In genomic region chr4:23787417-23788204, GRCm38 (mm10) we compare ENCODE assay signal across 14 mouse cellular contexts.
DNase-seq lines count a peak whose midpoint lies in the region; ATAC-seq and TF ChIP-seq lines count a peak whose summit lies in the region.
"Had no signal": no experiment of that assay in that cellular context is flagged by ENCODE, and none has a peak within 500 bp of the region (broad histone marks: within the 10 kb centered on the region; RNA-seq: fewer than 3 reads in every experiment).

No protein-coding gene starts in this region.

- H3K4me2 ChIP-seq in hindbrain, embryonic 12.5 days (replicated peaks): peak overlapping the region; percentile 13; the same call in 1 of the 2 replicates
- H3K4me2 ChIP-seq in midbrain, embryonic 15.5 days: no peak overlapping the region
- no peak overlapping the region for H3K4me2 ChIP-seq in intestine, postnatal 0 days (replicated peaks; ENCODE audit: low read depth)
- H3K4me2 ChIP-seq: limb, embryonic 13.5 days had no signal

- peak; percentile 99 for ATAC-seq in hindbrain, embryonic 12.5 days (ENCODE audit: low FRiP score)
- peak; percentile 97 for ATAC-seq in midbrain, embryonic 15.5 days (replicated peaks)
- no peak for ATAC-seq in intestine, postnatal 0 days
- no peak for ATAC-seq in frontal cortex, adult (ENCODE audit: low TSS enrichment)

- H3K9ac ChIP-seq in hindbrain, embryonic 12.5 days: no peak overlapping the region
- H3K9ac ChIP-seq in midbrain, embryonic 15.5 days: no peak overlapping the region
- no peak overlapping the region for H3K9ac ChIP-seq in intestine, postnatal 0 days (ENCODE audit: low read depth, low read length)
- H3K9ac ChIP-seq: limb, embryonic 13.5 days had no signal

- TF ChIP-seq CTCF in intestine, postnatal 0 days (IDR thresholded peaks at IDR 0.05; ENCODE audit: low read depth): no peak

- H3K36me3 ChIP-seq in hindbrain, embryonic 12.5 days: no peaks in the 10 kb centered on the region
- H3K36me3 ChIP-seq in midbrain, embryonic 15.5 days (replicated peaks): no peaks in the 10 kb centered on the region
- H3K36me3 ChIP-seq in intestine, postnatal 0 days (ENCODE audit: control insufficient read depth, insufficient read depth): no peaks in the 10 kb centered on the region
- H3K36me3 ChIP-seq: limb, embryonic 13.5 days had no signal

- H3K27me3 ChIP-seq in hindbrain, embryonic 12.5 days: no peaks in the 10 kb centered on the region
- H3K27me3 ChIP-seq in midbrain, embryonic 15.5 days (replicated peaks): no peaks in the 10 kb centered on the region
- H3K27me3 ChIP-seq in intestine, postnatal 0 days (replicated peaks; ENCODE audit: control insufficient read depth, insufficient read depth, low read length): no peaks in the 10 kb centered on the region
- H3K27me3 ChIP-seq: limb, embryonic 13.5 days had no signal

- 30% methylated on average over 4 of the region's 4 CpGs for WGBS in hindbrain, embryonic 12.5 days
- WGBS in midbrain, embryonic 15.5 days: 10% methylated on average over 4 of the region's 4 CpGs
- 79% methylated on average over 4 of the region's 4 CpGs for WGBS in intestine, postnatal 0 days

- no peaks in the 10 kb centered on the region for H3K9me3 ChIP-seq in hindbrain, embryonic 12.5 days (replicated peaks)
- H3K9me3 ChIP-seq in midbrain, embryonic 15.5 days: no peaks in the 10 kb centered on the region
- H3K9me3 ChIP-seq in intestine, postnatal 0 days (ENCODE audit: control insufficient read depth): no peaks in the 10 kb centered on the region
- H3K9me3 ChIP-seq: limb, embryonic 13.5 days had no signal

- no peak overlapping the region for H3K4me3 ChIP-seq in hindbrain, embryonic 12.5 days
- no peak overlapping the region for H3K4me3 ChIP-seq in midbrain, embryonic 15.5 days
- no peak overlapping the region for H3K4me3 ChIP-seq in intestine, postnatal 0 days (ENCODE audit: low read depth, low read length)
- H3K4me3 ChIP-seq: limb, embryonic 13.5 days had no signal

- H3K27ac ChIP-seq in hindbrain, embryonic 12.5 days: peak overlapping the region; percentile 76
- H3K27ac ChIP-seq in midbrain, embryonic 15.5 days: peak overlapping the region; percentile 42; the same call in 1 of the 2 replicates
- H3K27ac ChIP-seq in intestine, postnatal 0 days (ENCODE audit: low read depth, low read length): no peak overlapping the region
- H3K27ac ChIP-seq: limb, embryonic 13.5 days had no signal

- peak; percentile 18 for DNase-seq in left cerebral cortex, postnatal 4 days
- DNase-seq in left cerebral cortex, adult 8-10 months (ENCODE audit: low spot score in 2 of 2): no peak
- DNase-seq in left cerebral cortex, postnatal 10 days (ENCODE audit: extremely low spot score in 1 of 2, low spot score in 2 of 2): no peak
- no peak for DNase-seq in kidney, adult 11 months
- DNase-seq: cerebellum, postnatal 14 days; heart, adult 11 months; heart, postnatal 10 days; kidney, adult 8-10 months; lung, adult 18-20 months had no signal

- H3K4me1 ChIP-seq in hindbrain, embryonic 12.5 days: no peaks in the 10 kb centered on the region
- H3K4me1 ChIP-seq in midbrain, embryonic 15.5 days: 0 out of 2 replicates have a peak, but pooled peaks cover 6% of the 10 kb centered on the region
- no peaks in the 10 kb centered on the region for H3K4me1 ChIP-seq in intestine, postnatal 0 days (replicated peaks; ENCODE audit: control insufficient read depth, insufficient read depth, low read length)
- H3K4me1 ChIP-seq: limb, embryonic 13.5 days had no signal

- intact Hi-C loops in left cerebral cortex, postnatal 4 days (cut with DNase I): no loop called here
- intact Hi-C loops in left cerebral cortex, postnatal 10 days (cut with DNase I): no loop called here

Comparison
In these comparisons a context has a peak if more than half of its experiments do, and no peak if none do; other contexts are left out.
1. ATAC-seq: peak in hindbrain, embryonic 12.5 days (single experiment) and midbrain, embryonic 15.5 days (single experiment); none in intestine, postnatal 0 days (single experiment) and frontal cortex, adult (single experiment).